Mouse (Mus musculus): ENCODE data around the gene Otos. TPM values are rescaled to one million over a fixed set of nuclear protein-coding genes. Genes with fewer than 3 reads are reported as not detected.

Gene Otos
- polyA plus RNA-seq, 1 experiment from 2014 or later: not detected

DNA sequence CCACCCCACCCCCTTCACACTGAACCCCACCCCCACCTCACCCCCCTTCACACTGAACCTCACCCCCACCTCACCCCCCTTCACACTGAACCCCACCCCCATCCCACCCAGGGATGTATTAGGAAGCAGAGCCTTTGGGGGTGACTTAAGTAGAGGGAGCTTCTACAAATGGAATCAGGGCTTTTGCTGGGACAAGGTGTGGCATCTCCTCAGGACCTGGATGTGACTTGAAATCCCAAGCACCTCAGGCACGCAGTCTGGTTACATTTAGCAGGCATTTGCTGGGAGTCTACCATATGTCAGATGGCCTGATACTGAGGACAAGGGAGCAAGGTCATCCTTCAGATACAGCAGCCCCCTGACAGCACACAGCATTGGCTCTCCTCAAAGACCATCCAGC, 14.1 kb downstream of the Otos start:
- Histone ChIP-seq H3K4me2 (no peak overlapping the region), H3K9ac (no peak overlapping the region), H3K4me3 (no peak overlapping the region), H3K9me3 (replicated peaks) (no peaks in the 10 kb centered on the region), H3K27ac (ENCODE audit: poor library complexity, severe bottlenecking) (no peak overlapping the region), H3K36me3 (peaks cover 39% of the 10 kb centered on the region), H3K4me1 (replicated peaks) (peaks cover 5% of the 10 kb centered on the region; the same call in 1 of the 2 replicates), H3K27me3 (replicated peaks) (no peaks in the 10 kb centered on the region)
- ATAC-seq (ENCODE audit: insufficient number of reproducible peaks, low FRiP score): no peak
- WGBS: 41% methylated on average over 1 of the region's 1 CpGs

DNA sequence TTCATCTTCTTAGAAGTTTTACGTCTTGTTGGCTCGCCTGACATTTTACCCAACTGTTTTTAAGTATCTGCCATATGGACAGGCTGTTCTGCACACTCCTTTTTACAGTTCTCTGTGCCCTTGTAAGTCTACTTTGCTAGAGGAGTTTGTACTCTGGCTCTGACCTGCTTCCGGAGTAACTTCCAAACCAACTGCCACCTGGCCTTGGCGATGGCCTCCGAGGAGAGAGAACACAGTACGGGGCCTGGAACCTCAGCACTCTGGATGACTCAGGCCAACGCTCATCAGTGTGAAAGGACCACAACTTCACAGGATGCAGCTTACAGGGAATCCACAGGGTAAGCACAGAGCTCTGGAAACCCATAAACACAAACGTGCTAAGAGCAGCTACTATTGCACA, 14.9 kb downstream of the Otos start:
- ATAC-seq (ENCODE audit: insufficient number of reproducible peaks, low FRiP score): no peak
- 85% methylated on average over 8 of the region's 8 CpGs for WGBS
- Histone ChIP-seq H3K4me3 (no peak overlapping the region), H3K4me1 (replicated peaks) (peaks cover 5% of the 10 kb centered on the region; the same call in 1 of the 2 replicates), H3K4me2 (no peak overlapping the region), H3K9ac (no peak overlapping the region), H3K27me3 (replicated peaks) (no peaks in the 10 kb centered on the region), H3K36me3 (peaks cover 31% of the 10 kb centered on the region), H3K27ac (ENCODE audit: poor library complexity, severe bottlenecking) (no peak overlapping the region), H3K9me3 (replicated peaks) (no peaks in the 10 kb centered on the region)

GRCm38 (mm10) chr1:92632948-92633347, 15.7 kb downstream of the Otos start:
- H3K4me3 ChIP-seq: no peak overlapping the region
- H3K9me3 ChIP-seq (replicated peaks): no peaks in the 10 kb centered on the region
- no peaks in the 10 kb centered on the region for H3K27me3 ChIP-seq (replicated peaks)
- H3K9ac ChIP-seq: no peak overlapping the region
- ATAC-seq (ENCODE audit: insufficient number of reproducible peaks, low FRiP score): no peak
- 65% methylated on average over 6 of the region's 6 CpGs for WGBS
- H3K27ac ChIP-seq (ENCODE audit: poor library complexity, severe bottlenecking): no peak overlapping the region
- peaks cover 5% of the 10 kb centered on the region; the same call in 1 of the 2 replicates for H3K4me1 ChIP-seq (replicated peaks)
- peaks cover 23% of the 10 kb centered on the region for H3K36me3 ChIP-seq
- H3K4me2 ChIP-seq: no peak overlapping the region

- H3K9me3 ChIP-seq (replicated peaks): no peaks in the 10 kb centered on the region
- ATAC-seq (ENCODE audit: insufficient number of reproducible peaks, low FRiP score): no peak
- no peak overlapping the region for H3K4me2 ChIP-seq
- H3K27ac ChIP-seq (ENCODE audit: poor library complexity, severe bottlenecking): no peak overlapping the region
- H3K9ac ChIP-seq: no peak overlapping the region
- peaks cover 16% of the 10 kb centered on the region for H3K36me3 ChIP-seq
- peaks cover 5% of the 10 kb centered on the region; the same call in 1 of the 2 replicates for H3K4me1 ChIP-seq (replicated peaks)
- no peaks in the 10 kb centered on the region for H3K27me3 ChIP-seq (replicated peaks)
- 71% methylated on average over 5 of the region's 5 CpGs for WGBS
- H3K4me3 ChIP-seq: no peak overlapping the region
Measured at GRCm38 (mm10) chr1:92632196-92632595, 16.4 kb downstream of the Otos start.

GRCm38 (mm10) chr1:92628227-92628626, 20.4 kb downstream of the Otos start:
- no peaks in the 10 kb centered on the region for H3K36me3 ChIP-seq
- no peak overlapping the region for H3K4me3 ChIP-seq
- H3K27me3 ChIP-seq (replicated peaks): no peaks in the 10 kb centered on the region
- H3K4me2 ChIP-seq: no peak overlapping the region
- H3K27ac ChIP-seq (ENCODE audit: poor library complexity, severe bottlenecking): no peak overlapping the region
- H3K4me1 ChIP-seq (replicated peaks): no peaks in the 10 kb centered on the region
- 56% methylated on average over 4 of the region's 4 CpGs for WGBS
- no peak overlapping the region for H3K9ac ChIP-seq
- ATAC-seq (ENCODE audit: insufficient number of reproducible peaks, low FRiP score): no peak
- H3K9me3 ChIP-seq (replicated peaks): no peaks in the 10 kb centered on the region

GRCm38 (mm10) chr1:92618360-92618759, 30.3 kb downstream of the Otos start:
- no peak overlapping the region for H3K4me3 ChIP-seq
- 49% methylated on average over 4 of the region's 4 CpGs for WGBS
- H3K27ac ChIP-seq (ENCODE audit: poor library complexity, severe bottlenecking): no peak overlapping the region
- no peaks in the 10 kb centered on the region for H3K4me1 ChIP-seq (replicated peaks)
- ATAC-seq (ENCODE audit: insufficient number of reproducible peaks, low FRiP score): no peak
- no peak overlapping the region for H3K4me2 ChIP-seq
- H3K9ac ChIP-seq: no peak overlapping the region
- H3K27me3 ChIP-seq (replicated peaks): peaks cover 25% of the 10 kb centered on the region
- H3K36me3 ChIP-seq: no peaks in the 10 kb centered on the region
- H3K9me3 ChIP-seq (replicated peaks): no peaks in the 10 kb centered on the region

DNA sequence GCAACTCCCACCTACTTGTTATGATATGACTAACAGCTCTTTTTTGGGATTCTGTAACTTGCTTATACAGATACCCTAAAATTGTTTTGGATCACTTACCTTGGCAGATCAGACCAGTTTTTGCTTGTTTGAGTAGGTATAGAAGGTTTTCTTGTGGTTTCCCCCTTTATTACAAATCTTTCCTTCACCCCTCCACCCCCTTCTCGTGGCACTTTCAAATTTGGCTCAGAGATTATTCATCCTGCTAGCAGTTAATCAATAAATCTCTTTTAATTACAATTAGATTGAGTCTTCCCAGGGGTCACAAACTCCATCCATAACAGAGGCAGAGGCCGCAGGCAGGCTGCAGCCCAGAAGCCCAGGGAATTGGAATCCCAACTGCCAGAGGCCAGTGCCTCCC, 31.2 kb downstream of the Otos start, which contains the start of gene Olfr12:
Gene Olfr12 (plus strand): TSS at position 301 of the 400 bp plus-strand sequence.
- Histone ChIP-seq H3K9me3 (replicated peaks) (no peaks in the 10 kb centered on the region), H3K4me2 (no peak within 1 kb of the TSS), H3K27me3 (replicated peaks) (peaks cover 25% of the 10 kb centered on the region), H3K4me3 (no peak within 1 kb of the TSS), H3K9ac (no peak within 1 kb of the TSS), H3K36me3 (no peaks in the 10 kb centered on the region), H3K4me1 (replicated peaks) (no peaks in the 10 kb centered on the region), H3K27ac (ENCODE audit: poor library complexity, severe bottlenecking) (no peak within 1 kb of the TSS)
- no peak for ATAC-seq (ENCODE audit: insufficient number of reproducible peaks, low FRiP score)
- WGBS: 67% methylated on average over 2 of the region's 2 CpGs

GRCm38 (mm10) chr1:92616046-92616445, 32.6 kb downstream of the Otos start:
- no peaks in the 10 kb centered on the region for H3K4me1 ChIP-seq (replicated peaks)
- no peak overlapping the region for H3K4me3 ChIP-seq
- no peak for ATAC-seq (ENCODE audit: insufficient number of reproducible peaks, low FRiP score)
- H3K9ac ChIP-seq: no peak overlapping the region
- H3K4me2 ChIP-seq: no peak overlapping the region
- peaks cover 35% of the 10 kb centered on the region for H3K27me3 ChIP-seq (replicated peaks)
- no peak overlapping the region for H3K27ac ChIP-seq (ENCODE audit: poor library complexity, severe bottlenecking)
- H3K36me3 ChIP-seq: no peaks in the 10 kb centered on the region
- 57% methylated on average over 1 of the region's 1 CpGs for WGBS
- no peaks in the 10 kb centered on the region for H3K9me3 ChIP-seq (replicated peaks)

DNA sequence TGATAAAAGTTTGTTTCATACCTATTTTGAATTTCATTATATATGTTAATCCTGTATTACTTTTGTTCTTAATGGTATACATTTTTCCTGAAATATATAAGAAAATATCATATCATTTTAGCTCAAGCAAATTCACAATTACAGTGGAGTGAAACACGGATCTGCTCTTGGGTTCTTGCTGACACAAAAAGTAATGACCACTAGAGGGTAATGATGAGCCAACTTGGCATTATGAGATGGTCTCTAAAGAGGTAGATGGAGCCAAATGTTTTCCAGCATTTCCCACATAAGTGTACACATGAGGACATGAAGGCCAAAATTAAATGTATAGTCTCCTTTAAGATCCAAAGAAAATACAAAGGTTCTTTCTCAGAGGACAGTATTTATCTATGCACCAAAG, 34.1 kb downstream of the Otos start:
- H3K4me3 ChIP-seq: no peak overlapping the region
- no peaks in the 10 kb centered on the region for H3K4me1 ChIP-seq (replicated peaks)
- 16% methylated on average over 1 of the region's 1 CpGs for WGBS
- peaks cover 36% of the 10 kb centered on the region for H3K27me3 ChIP-seq (replicated peaks)
- peaks cover 5% of the 10 kb centered on the region; the same call in 1 of the 2 replicates for H3K9me3 ChIP-seq (replicated peaks)
- H3K4me2 ChIP-seq: no peak overlapping the region
- no peak overlapping the region for H3K9ac ChIP-seq
- H3K27ac ChIP-seq (ENCODE audit: poor library complexity, severe bottlenecking): no peak overlapping the region
- no peaks in the 10 kb centered on the region for H3K36me3 ChIP-seq
- ATAC-seq (ENCODE audit: insufficient number of reproducible peaks, low FRiP score): no peak

- Histone ChIP-seq H3K36me3 (no peaks in the 10 kb centered on the region), H3K27ac (ENCODE audit: poor library complexity, severe bottlenecking) (no peak overlapping the region), H3K9ac (no peak overlapping the region), H3K4me3 (no peak overlapping the region), H3K27me3 (replicated peaks) (peaks cover 28% of the 10 kb centered on the region), H3K4me1 (replicated peaks) (no peaks in the 10 kb centered on the region), H3K4me2 (no peak overlapping the region), H3K9me3 (replicated peaks) (peaks cover 5% of the 10 kb centered on the region; the same call in 1 of the 2 replicates)
- WGBS: 37% methylated on average over 4 of the region's 4 CpGs
- ATAC-seq (ENCODE audit: insufficient number of reproducible peaks, low FRiP score): no peak
Measured at GRCm38 (mm10) chr1:92613175-92613574, 35.5 kb downstream of the Otos start.

DNA sequence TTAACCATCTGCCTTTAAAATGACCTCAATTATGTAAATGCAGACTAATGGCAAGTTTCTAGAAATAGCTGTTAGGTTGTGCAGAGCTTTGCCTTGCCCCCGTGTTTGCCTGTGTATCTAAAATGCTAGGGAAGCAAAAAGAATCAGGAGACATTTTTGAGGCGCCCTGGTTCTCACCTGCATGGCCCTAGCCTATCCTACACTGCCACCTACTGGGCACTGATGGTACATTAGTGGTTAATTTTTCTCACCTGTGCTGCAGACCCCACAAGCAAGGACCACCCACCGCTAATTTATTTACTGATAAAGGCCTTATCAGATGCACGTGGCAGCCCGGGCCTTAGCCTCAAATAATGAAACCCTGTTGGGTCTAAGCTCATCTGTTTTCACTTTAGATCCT, 37.6 kb downstream of the Otos start:
- H3K27me3 ChIP-seq (replicated peaks): peaks cover 24% of the 10 kb centered on the region
- ATAC-seq (ENCODE audit: insufficient number of reproducible peaks, low FRiP score): no peak
- WGBS: 5% methylated on average over 5 of the region's 5 CpGs

DNA sequence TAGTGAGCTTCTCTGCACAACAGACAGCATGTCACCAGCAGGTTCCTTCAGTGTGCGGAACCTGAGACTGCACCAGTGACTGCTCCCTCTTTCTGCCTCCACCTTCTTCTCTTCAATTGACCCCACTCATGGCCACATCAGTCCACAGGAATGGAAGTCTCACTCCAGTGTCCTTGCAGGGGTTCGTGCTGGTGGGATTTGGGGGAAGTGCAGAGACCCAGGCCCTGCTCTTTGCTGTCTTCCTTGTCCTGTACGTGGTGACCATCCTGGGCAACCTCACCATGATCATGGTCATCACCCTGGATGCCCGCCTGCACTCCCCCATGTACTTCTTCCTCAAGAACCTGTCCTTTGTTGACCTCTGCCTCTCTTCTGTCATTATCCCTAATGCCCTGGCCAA, 40.9 kb downstream of the Otos start:
- 78% methylated on average over 4 of the region's 4 CpGs for WGBS
- H3K4me1 ChIP-seq (replicated peaks): no peaks in the 10 kb centered on the region
- no peak overlapping the region for H3K27ac ChIP-seq (ENCODE audit: poor library complexity, severe bottlenecking)
- H3K4me3 ChIP-seq: no peak overlapping the region
- H3K9ac ChIP-seq: no peak overlapping the region
- H3K36me3 ChIP-seq: no peaks in the 10 kb centered on the region
- peaks cover 5% of the 10 kb centered on the region; the same call in 1 of the 2 replicates for H3K9me3 ChIP-seq (replicated peaks)
- ATAC-seq (ENCODE audit: insufficient number of reproducible peaks, low FRiP score): no peak
- H3K4me2 ChIP-seq: no peak overlapping the region
- peaks cover 24% of the 10 kb centered on the region for H3K27me3 ChIP-seq (replicated peaks)

More for the DNA sequence above, 37.6 kb downstream of the Otos start:
- Histone ChIP-seq H3K4me2 (no peak overlapping the region), H3K36me3 (no peaks in the 10 kb centered on the region), H3K9ac (no peak overlapping the region), H3K4me1 (replicated peaks) (no peaks in the 10 kb centered on the region), H3K9me3 (replicated peaks) (peaks cover 5% of the 10 kb centered on the region; the same call in 1 of the 2 replicates), H3K4me3 (no peak overlapping the region), H3K27ac (ENCODE audit: poor library complexity, severe bottlenecking) (no peak overlapping the region)

All from heart, embryonic 12.5 days (tissue).